Mouse (Mus musculus): ENCODE results near the gene Klra8.
"Not testable (repeated sequence)": the region's sequence is repeated elsewhere in the genome, so short reads cannot be mapped to it uniquely, and the experiment has no call there.

Gene Klra8

GRCm38 (mm10) chr6:130129798-130130197, at the start of gene Klra8:
Gene Klra8 (minus strand): TSS chr6:130129898.
- DNase-seq (ENCODE audit: low spot score in 2 of 2), result not testable (repeated sequence)

GRCm38 (mm10) chr6:130110485-130110884, 19.2 kb downstream of the Klra8 start:
- no peak for DNase-seq (ENCODE audit: low spot score in 2 of 2)

- not testable (repeated sequence) for DNase-seq (ENCODE audit: low spot score in 2 of 2)
Measured at GRCm38 (mm10) chr6:130102743-130103142, 27.0 kb downstream of the Klra8 start.

GRCm38 (mm10) chr6:130092336-130092948, 37.3 kb downstream of the Klra8 start:
- DNase-seq (ENCODE audit: low spot score in 2 of 2), result no peak

GRCm38 (mm10) chr6:130067171-130067570, 62.5 kb downstream of the Klra8 start, which contains the start of gene Klra4:
Gene Klra4 (minus strand): TSS chr6:130067271.
- DNase-seq (ENCODE audit: low spot score in 2 of 2), result not testable (repeated sequence)
